Mouse (Mus musculus): Measurements from ENCODE around the gene Prokr1.
"Not testable (repeated sequence)": the region's sequence is repeated elsewhere in the genome, so short reads cannot be mapped to it uniquely, and the experiment has no call there.

The Prokr1 gene

DNA sequence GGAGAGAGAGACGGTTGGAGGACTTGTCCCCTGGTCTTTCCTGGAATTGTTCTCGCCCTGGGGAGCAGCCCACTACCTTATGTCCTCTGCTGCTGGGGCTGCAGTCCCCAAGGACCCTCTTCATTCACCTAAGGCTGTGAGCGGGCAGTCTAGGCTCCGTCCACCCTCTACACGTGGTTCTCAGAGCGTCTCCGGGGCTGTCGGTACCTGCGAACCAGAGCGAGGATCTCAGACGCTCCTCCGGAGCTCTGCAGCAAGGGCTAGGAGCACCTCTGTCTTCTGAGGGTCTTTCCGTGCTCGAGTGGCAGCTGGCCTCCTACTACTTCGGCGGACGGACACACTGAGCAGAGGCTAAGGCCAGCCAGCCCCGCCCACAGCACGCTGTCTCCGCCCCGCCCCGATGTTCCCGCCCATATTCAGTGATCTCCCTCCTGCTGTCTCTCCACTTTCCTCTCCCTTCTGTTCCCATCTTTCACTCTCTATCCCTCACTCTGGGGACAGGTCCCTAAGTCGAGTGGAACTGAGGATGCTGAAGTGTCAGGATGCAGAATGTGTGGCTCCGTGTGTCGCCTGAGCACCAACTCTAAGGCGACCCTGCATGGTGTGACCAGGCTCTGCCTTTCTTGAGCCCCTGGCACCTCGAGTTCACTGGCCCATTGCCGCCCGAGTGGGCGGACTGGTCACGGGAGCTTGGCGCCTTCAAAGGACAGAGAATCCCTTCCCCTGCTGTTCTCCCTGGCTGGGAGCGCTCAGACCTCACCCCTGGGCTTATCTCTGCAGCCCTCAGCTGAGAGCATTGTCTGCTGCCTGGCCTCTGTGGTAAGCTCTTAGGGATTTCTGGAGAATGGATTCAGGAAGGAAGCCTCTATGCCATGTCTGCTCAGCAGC lies at the start of gene Prokr1:
TSS of gene Prokr1 (minus strand) at position 350 of the 888 bp plus-strand sequence.
- DNase-seq, result peak; percentile 43

DNA sequence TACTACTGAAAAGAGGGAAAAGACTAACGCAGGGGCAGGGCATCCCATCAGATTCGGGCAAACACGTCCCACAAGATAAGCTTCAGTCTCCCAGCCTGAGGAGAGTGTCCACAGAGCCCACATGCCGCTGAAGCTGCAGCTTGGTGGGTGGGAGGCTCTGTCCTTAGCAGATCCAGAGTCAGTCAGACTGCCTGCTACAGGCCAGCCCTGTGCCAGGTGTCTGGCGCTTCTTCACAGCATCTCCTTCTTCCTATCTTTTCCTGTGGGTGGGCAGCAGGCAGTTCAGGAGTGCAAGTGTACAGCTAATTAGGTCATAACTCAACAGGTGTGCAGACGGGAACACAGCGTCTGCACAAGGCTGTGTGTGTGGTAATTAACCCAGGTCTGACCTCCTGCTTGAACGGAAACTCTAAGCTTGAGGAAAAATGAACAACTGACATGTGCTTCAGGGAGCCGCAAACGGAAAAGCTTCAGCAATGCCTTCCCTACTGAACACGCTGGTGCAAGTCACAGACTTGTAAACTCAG lies 47.7 kb upstream of the Prokr1 start:
- DNase-seq, result no peak

DNA sequence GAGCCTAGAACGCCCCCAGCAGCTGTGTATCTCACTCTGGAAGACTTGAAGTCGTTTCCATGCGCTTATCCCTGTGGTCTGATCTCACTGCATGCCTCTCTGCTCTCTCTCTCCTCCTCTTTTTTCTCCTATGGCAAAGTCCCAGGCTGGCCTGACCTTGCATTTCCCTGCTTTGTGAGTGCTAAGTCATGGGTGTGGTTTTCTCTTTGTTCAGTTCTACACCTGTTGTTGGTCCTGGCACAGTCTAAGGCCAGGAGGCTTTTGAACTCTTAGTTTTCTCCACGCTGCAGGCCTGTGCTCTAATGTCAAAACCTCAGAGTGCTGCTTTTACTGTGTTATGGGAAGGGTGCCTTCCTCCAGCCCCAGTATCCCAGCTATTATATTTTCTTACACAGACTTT lies 41.6 kb upstream of the Prokr1 start:
- DNase-seq, result no peak

DNA sequence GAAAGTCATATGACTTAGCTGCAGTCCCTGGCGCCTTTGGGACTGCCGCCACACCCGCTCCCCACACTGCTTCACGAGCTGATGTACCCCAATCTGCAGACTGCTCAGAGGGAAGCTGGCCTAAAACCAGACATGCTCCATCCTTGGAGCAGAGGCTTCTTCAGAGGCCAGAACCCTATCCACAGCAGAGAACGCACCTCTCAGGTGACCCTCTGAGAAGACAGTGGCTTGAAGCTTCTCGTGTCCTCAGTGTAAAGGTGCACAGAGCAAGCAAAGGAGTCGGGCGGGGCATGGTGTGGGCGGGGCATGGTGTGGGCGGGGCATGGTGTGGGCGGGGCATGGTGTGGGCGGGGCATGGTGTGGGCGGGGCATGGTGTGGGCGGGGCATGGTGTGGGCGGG lies 38.4 kb upstream of the Prokr1 start:
- not testable (repeated sequence) for DNase-seq

DNA sequence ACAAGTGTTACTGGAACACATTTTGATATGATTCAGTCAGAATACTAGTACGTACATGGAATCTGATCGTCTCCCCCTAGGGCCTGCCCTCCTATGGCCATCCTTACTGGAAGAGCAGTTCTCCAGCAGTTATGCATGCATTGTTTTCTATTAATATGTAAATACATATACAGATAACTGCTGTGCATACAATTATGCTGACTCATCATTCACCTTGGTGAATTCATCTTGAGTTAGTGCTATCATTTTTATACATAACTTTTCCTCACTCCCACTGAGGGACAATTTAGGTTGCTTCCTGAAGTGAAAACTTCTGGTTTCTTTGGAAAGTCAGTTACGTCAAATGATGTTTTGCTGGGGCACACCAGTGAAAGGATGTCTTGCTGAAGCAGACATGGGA lies 32.6 kb upstream of the Prokr1 start:
- no peak for DNase-seq

DNA sequence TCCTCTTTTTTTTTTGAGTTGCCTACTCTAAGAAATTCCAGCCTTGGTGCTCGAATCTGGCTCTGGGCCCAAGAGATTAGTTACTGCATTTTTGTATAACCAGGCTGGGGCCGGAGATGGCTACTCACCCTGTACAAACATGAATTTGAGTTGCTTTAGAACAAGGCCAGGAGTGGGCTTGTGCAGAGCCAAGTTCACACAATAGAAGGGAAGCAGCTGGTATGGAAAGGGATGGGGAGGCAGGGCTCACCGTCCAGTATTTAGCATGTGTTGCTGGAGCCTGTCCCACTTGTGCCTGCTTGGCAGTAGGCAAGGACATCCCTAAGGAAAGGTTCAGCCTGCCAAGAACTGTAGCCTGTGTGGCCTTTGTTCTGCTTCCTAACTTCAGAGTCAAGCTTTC lies 30.7 kb upstream of the Prokr1 start:
- DNase-seq, result peak; percentile 40

DNA sequence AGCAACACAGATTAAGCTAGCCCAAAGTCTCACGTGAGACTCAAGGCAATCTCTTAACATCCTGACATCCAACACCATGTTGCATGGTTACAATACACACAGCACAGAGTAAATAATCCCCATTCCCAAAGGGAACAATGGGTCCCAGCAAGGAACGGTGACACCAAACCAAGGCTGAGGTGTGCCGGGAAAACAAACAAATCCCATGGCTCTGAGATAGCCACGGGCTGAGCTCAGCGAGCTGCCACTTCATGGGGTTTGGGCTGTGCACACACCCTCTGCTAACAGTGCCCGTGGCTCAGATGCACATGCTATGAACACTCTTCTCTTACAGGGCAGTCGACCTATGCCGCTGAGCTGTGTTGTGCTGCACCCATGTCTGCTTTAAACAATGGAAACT lies 27.5 kb upstream of the Prokr1 start:
- no peak for DNase-seq

DNA sequence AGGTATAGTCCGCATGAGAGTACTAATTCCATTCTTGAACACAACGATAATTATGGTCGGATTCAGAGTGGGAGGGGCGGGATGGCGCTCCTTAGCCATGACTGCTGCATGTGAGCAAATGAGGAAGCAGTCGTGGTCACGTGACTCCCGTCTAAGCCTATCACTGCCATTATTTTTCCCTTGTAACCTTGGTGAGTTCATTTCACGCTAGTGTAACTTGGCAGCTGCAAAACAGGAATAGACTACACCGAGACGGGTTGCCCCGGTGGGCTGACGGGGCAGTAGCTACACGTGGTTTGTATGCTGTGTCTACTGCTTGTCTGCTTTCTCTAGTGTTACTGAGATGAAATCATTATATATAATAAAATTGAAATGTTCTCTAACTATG lies 25.1 kb upstream of the Prokr1 start:
- no peak for DNase-seq

DNA sequence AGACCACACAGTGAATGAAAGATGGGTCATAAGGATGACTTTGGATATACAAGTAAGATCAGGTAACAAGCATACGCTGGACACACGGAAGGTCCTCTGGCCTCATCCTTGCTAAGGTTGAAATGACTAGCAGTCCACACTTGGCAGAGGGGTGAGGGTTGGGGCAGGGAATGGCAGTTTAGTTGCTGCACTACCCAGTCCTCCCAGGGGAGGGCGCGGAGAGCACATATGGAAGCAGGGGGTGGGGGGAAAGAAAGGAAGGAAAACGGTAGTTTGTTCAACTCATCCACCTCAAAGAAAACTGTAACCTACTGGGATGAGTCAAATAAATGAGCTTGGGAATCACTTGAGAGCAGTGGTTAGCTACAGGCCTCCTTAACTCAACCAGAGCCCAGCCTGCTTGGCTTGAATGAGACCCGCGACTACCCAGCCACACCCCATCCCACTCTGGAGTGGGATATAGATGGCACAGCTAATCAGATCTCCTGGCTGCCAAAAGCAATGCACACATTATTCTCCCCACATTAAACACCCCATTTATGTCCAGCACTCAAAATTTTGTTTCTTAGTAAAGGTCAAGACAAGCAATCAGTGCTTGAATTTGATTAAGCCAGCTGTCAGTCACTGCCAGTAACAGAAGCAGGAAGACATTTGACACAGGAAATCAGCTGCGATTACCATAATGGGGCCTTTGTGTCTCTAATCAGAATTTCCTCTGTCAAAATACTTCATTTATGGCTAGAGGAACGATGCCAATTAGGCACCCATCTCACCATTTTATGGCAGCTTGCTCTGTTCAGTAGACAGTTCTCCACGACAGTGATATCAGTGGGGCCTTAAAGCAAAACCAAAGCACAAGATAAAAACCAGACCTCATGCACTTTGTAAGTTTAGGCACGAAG lies 24.5 kb upstream of the Prokr1 start:
- peak; percentile 53 for DNase-seq

DNA sequence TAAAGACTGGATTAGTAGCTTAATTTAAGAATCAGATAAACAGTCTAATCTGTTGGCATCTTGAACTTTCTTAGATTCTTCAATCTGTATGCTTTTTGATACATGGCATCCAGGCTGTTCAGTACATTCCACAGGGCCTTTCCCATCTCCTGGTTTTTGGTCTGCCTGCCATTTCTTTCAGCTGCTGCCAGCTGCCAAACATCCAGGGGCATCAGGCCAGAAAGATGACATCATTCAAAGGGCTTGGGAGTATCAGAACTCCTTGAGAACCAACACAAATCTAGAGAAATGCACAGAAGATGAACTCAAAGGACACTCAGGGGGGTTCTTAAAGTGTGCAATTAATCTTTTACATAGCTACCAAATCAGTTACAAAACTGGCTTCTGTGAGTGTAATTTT lies 9.3 kb upstream of the Prokr1 start:
- no peak for DNase-seq

DNA sequence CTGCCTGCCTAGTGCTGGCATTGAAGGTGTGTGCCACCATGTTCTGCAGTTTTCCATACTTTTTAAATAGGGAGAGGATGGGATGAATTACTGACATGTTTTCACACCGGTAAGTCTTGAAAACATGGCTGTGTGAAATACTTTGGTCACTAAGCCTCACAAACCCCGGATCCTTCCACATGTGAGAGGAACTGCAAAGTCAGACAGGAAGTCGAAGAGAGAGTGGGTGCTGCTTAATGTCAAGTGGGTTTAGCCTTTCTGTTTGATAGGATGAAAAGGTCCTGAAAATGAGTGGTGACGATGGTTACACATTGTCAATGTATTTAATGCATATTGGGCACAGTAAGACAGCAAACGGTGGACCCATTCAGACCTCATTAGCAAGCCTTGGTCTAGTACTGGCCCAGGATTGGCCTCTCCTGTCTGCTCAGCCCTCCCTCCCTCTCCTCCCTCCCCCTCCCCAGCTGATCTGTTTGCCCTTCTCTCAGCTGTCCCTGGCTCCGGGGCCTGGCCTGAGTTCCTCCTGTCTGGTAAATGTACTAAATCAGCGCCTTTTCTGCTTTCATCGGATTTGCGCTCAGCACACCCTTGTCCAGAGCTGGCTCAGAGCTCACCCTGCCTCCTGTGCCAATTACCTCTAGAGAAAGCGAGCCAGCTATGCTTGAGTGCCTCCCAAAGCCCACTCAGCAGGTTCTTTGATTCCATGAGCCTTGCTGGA lies 6.7 kb upstream of the Prokr1 start:
- peak; percentile 55 for DNase-seq

DNA sequence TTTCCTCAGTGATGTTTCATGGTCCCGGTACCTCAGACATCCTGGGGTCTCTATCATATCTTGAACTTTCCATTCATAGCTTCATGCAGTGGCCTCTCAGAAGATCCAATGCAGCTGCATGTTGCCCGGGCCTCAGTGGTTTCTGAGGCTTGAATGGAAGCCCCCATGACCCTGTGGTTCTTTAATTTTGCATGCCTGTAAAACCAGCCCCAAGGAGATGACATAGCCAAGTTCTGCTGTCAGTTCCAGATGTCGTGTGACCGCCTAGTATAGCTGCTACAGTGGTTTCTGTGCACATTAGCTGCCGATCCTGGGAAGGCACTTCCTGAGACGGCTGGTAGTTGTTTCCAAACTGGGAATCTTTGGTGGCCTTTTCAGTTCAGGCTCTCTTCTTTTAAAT lies 3.6 kb upstream of the Prokr1 start:
- DNase-seq, result no peak

DNA sequence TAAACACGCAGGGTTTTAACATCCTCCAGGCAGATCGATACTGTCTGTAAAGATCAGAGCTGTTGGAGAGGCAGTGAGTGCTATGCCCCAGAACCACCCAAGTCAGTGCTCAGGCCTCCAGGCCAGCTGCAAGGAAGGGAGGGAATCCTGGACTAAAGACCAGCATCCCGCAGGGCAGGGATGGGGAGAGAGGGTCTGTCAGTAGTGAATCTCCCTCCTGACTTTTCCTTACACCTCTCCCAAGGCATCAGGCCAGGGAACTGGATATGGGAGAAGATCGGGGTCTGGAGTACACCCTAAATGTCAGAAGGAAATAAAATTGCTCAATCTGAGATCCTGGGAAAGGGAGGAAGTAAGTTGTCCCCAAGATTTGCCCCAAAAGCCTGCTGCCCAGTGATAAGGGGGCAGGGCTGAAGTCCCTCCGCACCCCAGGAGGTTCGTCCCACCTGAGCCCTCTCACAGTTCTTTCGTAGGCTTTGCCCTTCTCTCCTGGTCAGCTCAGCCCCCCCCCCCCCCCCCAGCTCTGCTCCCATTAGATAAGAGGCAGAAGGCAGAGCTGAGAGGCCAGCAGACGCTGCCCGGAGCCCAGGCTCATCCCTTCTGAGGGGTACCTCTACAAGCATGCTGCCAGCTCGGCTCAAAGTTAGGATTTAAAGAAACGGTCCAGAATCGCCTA lies 687 bp downstream of the Prokr1 start:
- no peak for DNase-seq

DNA sequence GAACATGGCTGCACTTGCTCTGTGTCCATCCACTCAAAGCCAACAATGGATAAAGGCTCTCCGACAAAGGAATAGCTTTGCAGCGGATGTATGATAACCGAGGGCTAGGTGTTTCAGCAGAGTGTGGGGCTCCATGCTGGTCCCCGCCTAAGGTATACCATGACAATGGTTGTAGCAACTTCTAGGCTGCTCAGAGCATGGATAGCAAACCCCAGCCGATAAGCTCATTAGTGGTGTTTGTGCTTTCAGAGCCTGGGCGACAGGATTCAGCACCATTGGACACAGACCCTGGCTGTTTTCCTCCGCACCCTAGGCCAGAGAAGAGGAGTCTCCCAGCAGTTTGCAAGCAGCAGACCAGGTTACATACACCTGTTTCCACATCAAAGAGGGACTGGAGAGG lies 6.6 kb downstream of the Prokr1 start:
- no peak for DNase-seq

DNA sequence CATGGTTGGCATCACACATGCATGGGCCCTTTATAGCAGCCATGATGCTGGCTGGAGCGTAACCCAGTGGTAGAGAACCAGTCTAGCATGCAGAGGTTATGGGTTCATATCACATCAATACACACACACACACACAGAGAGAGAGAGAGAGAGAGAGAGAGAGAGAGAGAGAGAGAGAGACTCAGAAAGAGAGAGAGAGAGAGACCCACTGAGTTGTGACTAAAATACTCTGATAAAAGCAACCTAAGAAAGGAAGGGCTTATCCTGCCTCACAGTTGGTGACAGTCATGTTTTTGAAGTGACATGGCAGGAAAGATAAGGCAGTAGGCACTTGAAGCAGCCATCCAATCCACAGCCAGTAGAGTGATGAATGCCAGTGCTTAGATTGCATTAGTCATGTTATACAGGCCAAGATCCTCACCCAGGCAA lies 7.3 kb downstream of the Prokr1 start:
- DNase-seq, result no peak

DNA sequence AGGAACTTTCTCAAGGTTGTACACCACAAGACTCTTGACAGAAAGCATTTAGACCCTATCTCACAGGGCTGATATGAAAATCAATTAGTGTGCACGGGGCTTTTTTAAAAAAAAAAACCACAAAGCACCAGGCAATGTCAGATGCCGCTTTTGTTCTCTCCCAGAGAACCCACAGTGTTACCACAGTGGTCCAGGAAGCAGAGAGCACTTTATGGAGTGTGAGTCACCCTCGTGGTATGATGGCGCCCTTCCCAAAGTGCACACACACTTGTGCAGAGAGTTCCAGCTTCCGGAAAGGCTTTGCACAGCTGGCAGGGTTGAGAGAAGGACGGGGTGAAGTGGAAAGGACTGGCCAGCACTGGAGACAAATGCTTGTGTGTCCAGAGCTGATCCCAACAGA lies 8.1 kb downstream of the Prokr1 start:
- no peak for DNase-seq

DNA sequence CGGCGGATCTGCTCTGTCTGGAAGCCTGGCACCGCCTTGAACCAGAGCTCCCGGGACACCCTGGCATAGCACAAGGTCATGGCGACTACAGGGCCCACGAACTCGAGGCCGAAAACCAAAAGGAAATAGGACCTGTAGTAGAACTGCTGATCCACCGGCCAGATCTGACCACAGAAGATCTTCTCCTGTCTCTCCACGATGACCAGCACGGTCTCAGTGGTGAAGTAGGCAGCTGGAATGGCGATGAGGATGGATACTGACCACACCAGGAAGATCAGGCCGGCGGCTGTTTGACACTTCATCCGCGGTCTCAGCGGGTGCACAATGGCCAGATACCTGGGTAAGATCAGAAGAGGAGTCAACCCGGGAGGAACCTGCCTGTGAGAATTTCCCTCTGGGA lies 9.0 kb downstream of the Prokr1 start:
- no peak for DNase-seq

DNA sequence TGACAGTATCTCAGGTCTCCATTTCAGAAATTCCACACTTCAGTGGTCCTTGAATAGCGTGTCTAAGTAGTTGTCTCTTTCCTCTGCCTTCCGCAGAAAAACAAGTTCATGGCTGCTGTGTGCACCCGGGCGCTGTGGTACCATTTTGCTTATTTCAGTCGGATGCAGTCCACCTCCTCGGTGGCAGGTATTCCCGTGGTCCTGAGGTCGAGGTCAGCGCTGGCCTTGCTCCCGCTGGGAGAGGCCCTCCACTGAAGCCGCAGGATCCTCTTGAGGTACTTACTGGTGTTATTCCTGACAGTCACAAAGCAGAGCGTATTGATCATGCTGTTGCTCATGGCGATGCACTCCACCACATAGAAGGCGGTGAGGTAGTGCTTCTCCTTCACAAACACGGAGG lies 9.5 kb downstream of the Prokr1 start:
- no peak for DNase-seq

DNA sequence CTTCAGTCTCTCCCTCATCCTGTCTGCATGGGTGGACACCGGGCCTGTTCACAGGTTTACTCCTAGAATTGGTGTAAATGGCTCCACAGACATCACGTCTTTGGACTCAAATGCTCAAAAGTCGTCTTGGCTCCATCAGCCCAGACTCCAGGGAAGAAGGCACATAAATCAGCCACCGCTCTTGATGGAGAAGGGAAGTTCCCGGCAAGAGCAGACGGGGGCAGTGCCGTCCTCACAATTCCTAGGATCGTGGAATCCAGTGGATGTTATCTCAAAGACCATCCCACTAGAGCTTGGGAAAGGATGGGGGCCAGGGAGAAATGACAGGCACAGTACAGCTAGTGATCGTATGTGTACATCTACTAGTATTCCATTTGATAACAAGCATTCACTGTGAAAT lies 12.3 kb downstream of the Prokr1 start:
- DNase-seq, result no peak

DNA sequence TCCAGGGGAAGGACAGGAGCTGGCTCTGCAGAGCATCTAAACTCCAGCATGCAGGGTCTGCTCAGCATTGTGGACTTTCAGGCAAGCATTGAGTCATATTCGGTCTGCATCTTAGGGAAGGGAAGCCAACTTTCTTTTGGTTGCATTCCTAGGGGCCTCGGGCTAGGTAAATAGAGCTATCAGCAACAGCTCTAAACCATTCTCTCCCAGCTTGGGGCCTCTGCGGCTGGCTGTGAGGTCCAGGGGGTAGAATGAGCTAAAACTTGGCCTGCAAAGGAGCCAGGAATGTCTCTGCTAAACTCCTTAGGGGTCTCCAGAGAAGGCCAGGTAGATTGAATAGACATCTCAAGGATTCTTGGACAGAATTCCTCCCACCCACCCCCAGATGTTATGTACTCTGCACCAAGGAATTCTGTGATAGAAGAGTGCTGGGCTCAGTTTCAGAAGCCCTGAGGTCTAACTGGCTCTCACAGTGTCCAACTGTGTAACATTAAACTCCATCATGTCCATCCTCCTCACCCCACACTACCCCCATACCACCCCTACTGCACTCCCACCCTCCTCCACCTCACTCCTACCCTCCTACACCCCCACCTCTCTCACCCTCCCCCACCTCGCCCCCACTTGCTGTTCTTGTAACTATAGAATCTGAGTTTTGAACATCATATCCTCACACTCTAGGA lies 13.8 kb downstream of the Prokr1 start:
- DNase-seq, result no peak

DNA sequence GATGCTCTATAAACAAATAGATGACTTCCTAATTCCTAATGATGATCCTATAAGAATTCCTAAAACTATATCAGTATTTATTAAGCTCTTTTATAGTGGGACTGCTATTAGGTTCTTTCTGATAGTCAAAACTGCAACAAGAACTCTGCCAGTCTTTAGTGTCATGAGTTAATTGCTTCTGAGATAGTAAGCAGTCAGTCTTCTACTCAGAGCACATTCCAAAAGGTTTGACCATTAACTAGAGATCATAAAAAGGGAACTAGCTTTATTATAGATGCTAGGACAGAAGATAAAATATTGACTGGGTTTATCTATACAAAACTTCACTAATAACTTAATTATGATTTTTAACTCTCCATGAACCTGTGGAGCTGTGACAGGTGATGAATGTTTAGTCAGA lies 18.7 kb downstream of the Prokr1 start:
- not testable (repeated sequence) for DNase-seq

All from kidney, adult 18-20 months (tissue).